Mouse (Mus musculus) layer of hippocampus, postnatal 36 days (tissue): ENCODE measurements around the gene Avp. TPM values are rescaled to one million over a fixed set of nuclear protein-coding genes. Genes with fewer than 3 reads are reported as not detected.
A peak's percentile ranks its signal among the peaks of the same experiment; 100 is the strongest.

Source experiments
- DNase-seq, 2 experiments: peaks; one replicate each; pipeline ENCODE4 v3.0.0; 2022
- microRNA-seq, 2 experiments: library from miRNA; unstranded; fragments of <30 nt; microRNA quantifications; one replicate each; pipeline ENCODE4 v1.2.0; 2021
- total RNA-seq, 2 experiments: library from RNA; stranded (reverse); gene quantifications; 2 replicates each; pipeline ENCODE4 v1.2.3; 2021

The Avp gene
- total RNA-seq, 2 experiments from 2014 or later, result 0.73 to 1.8 TPM

GRCm38 (mm10) chr2:130569926-130570325 lies 12.4 kb downstream of the Avp start:
- DNase-seq, result no peak

- no peak for DNase-seq
Observed at GRCm38 (mm10) chr2:130568921-130569320, 13.4 kb downstream of the Avp start.

- DNase-seq, result peak in 1 of 2 experiments; percentile 32
Observed at GRCm38 (mm10) chr2:130564983-130565382, 17.4 kb downstream of the Avp start.

GRCm38 (mm10) chr2:130564063-130564462 lies 18.3 kb downstream of the Avp start:
- no peak for DNase-seq

GRCm38 (mm10) chr2:130563212-130564055 lies 18.9 kb downstream of the Avp start, which contains the start of gene Mrps26:
Mrps26 (plus strand) TSS chr2:130563742.
- DNase-seq, result peak; percentile 94

- no peak for DNase-seq
Observed at GRCm38 (mm10) chr2:130558015-130558414, 24.3 kb downstream of the Avp start.

GRCm38 (mm10) chr2:130557462-130557861 lies 24.9 kb downstream of the Avp start:
- no peak for DNase-seq

- no peak for DNase-seq
Observed at GRCm38 (mm10) chr2:130556292-130556691, 26.1 kb downstream of the Avp start.

- DNase-seq, result no peak
Observed at GRCm38 (mm10) chr2:130554841-130555240, 27.5 kb downstream of the Avp start.

- no peak for DNase-seq
Observed at GRCm38 (mm10) chr2:130546957-130547356, 35.4 kb downstream of the Avp start.

GRCm38 (mm10) chr2:130540266-130540665 lies 42.1 kb downstream of the Avp start:
- no peak for DNase-seq

- no peak for DNase-seq
Observed at GRCm38 (mm10) chr2:130538876-130539546, 43.3 kb downstream of the Avp start.

GRCm38 (mm10) chr2:130536890-130537289 lies 45.5 kb downstream of the Avp start:
- DNase-seq, result no peak

GRCm38 (mm10) chr2:130535017-130535416 lies 47.3 kb downstream of the Avp start:
- no peak for DNase-seq

- no peak for DNase-seq
Observed at GRCm38 (mm10) chr2:130532201-130532600, 50.2 kb downstream of the Avp start.

Small RNA genes lying within 50 kb of the gene (microRNA-seq; reads per million reads assigned to microRNA genes)
- 0 reads per million in 2 experiments for gene Gm23876

Other genes with a start within 250 kb of the Avp start
- 1 to 10 TPM; 6.0 to 8.0 TPM for gene Cpxm1, start 185.0 kb downstream of the Avp start, total RNA-seq
- not detected for gene Gm28372, start 177.3 kb downstream of the Avp start, total RNA-seq
- not detected for gene 1700020A23Rik, start 177.3 kb downstream of the Avp start, total RNA-seq
- not detected for gene Tmem239, start 176.1 kb downstream of the Avp start, total RNA-seq
- gene Vps16, start 158.2 kb downstream of the Avp start, total RNA-seq, result 10 to 100 TPM; 85.2 to 98.0 TPM
- 10 to 100 TPM; 23.1 to 26.0 TPM for gene Pced1a, start 157.9 kb downstream of the Avp start, total RNA-seq
- gene Ptpra, start 132.3 kb downstream of the Avp start, total RNA-seq, result 100 to 1,000 TPM; 318 to 339 TPM
- 10 to 100 TPM; 84.4 to 85.8 TPM for gene Mrps26, start 18.8 kb downstream of the Avp start, total RNA-seq
- gene Oxt, start 6.4 kb downstream of the Avp start, total RNA-seq, result not detected
- gene Fastkd5, start 47.5 kb upstream of the Avp start, total RNA-seq, result 10 to 100 TPM in 1 of 2 experiments, 1 to 10 TPM in 1; 8.2 to 10.2 TPM
- 10 to 100 TPM in 1 of 2 experiments, 1 to 10 TPM in 1; 9.7 to 10.6 TPM for gene Ubox5, start 47.5 kb upstream of the Avp start, total RNA-seq
- 100 to 1,000 TPM; 172 to 184 TPM for gene Lzts3, start 60.2 kb upstream of the Avp start, total RNA-seq
- gene Ddrgk1, start 82.1 kb upstream of the Avp start, total RNA-seq, result 10 to 100 TPM; 83.9 to 84.7 TPM
- 10 to 100 TPM; 34.1 to 39.2 TPM for gene Itpa, start 85.1 kb upstream of the Avp start, total RNA-seq
- gene Slc4a11, start 115.0 kb upstream of the Avp start, total RNA-seq, result under 1 TPM; 0.56 to 0.85 TPM